Mouse (Mus musculus): ENCODE measurements around the gene Wdr75. TPM values are rescaled to one million over a fixed set of nuclear protein-coding genes. Genes with fewer than 3 reads are reported as not detected.

Wdr75 gene
- polyA plus RNA-seq, 1 experiment from 2014 or later: 70.4 TPM

- H3K9me3 ChIP-seq (replicated peaks): no peaks in the 10 kb centered on the region
- 78% methylated on average over 5 of the region's 5 CpGs for WGBS
Measured at GRCm38 (mm10) chr1:45860349-45860748, 65.4 kb downstream of the Wdr75 start.

GRCm38 (mm10) chr1:45861162-45861561 is 66.2 kb downstream of the Wdr75 start:
- H3K36me3 ChIP-seq (ENCODE audit: poor library complexity, severe bottlenecking): no peaks in the 10 kb centered on the region

More at GRCm38 (mm10) chr1:45860349-45860748, 65.4 kb downstream of the Wdr75 start:
- Histone ChIP-seq H3K4me2 (no peak overlapping the region), H3K4me1 (no peaks in the 10 kb centered on the region), H3K9ac (no peak overlapping the region), H3K27ac (no peak overlapping the region), H3K27me3 (no peaks in the 10 kb centered on the region), H3K36me3 (ENCODE audit: poor library complexity, severe bottlenecking) (no peaks in the 10 kb centered on the region), H3K4me3 (no peak overlapping the region)
- ATAC-seq: no peak

GRCm38 (mm10) chr1:45863641-45864040 is 68.7 kb downstream of the Wdr75 start:
- Histone ChIP-seq H3K4me2 (no peak overlapping the region), H3K9ac (no peak overlapping the region), H3K4me1 (no peaks in the 10 kb centered on the region), H3K4me3 (no peak overlapping the region), H3K27me3 (no peaks in the 10 kb centered on the region), H3K9me3 (replicated peaks) (no peaks in the 10 kb centered on the region), H3K27ac (no peak overlapping the region), H3K36me3 (ENCODE audit: poor library complexity, severe bottlenecking) (no peaks in the 10 kb centered on the region)
- 92% methylated on average over 3 of the region's 3 CpGs for WGBS
- ATAC-seq: no peak

More at GRCm38 (mm10) chr1:45861162-45861561, 66.2 kb downstream of the Wdr75 start:
- Histone ChIP-seq H3K27me3 (no peaks in the 10 kb centered on the region), H3K9me3 (replicated peaks) (no peaks in the 10 kb centered on the region), H3K9ac (no peak overlapping the region), H3K27ac (no peak overlapping the region), H3K4me3 (no peak overlapping the region), H3K4me1 (no peaks in the 10 kb centered on the region), H3K4me2 (no peak overlapping the region)
- no peak for ATAC-seq

DNA sequence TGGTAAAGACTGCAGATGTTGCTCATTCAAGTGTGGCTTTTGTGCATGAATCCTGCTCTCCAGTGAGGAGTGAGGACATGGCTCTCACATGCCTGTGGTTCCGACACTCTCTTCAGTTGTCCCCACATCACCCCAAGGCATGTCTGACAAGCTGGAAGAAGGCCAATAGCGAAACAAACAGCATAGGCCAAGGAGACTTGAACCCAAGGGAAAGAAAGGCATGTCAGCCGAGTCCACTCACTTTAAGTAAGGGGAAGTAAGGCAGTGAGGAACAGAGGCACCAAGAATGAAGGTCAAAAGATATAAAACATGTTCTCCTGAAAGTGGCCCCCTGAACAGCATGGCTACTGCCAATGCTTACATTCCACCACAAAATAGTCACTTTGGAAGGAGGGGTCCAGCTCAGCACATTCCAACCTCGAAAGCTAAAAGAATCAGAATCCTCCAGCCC is 69.6 kb downstream of the Wdr75 start:
- 64% methylated on average over 4 of the region's 4 CpGs for WGBS

DNA sequence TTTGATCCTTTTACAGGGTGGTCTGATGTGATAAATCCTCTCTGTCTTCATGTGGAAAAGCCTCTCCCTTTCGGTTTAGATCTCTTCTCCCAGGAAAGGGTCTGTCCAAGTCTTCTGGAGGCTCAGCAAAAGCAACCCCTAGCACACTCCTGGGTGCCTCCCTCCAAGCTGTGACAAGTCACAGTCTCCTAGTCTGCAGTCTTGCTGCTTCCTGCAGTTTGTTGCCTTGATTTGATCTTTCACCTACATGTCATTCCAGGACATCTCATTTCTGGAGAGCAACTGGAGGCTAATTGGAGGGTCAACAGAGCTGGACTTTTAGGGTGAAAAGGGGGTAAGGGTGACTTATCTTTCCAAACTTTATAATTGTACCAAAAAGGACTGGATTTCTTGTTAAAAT is 70.3 kb downstream of the Wdr75 start:
- 78% methylated on average over 1 of the region's 1 CpGs for WGBS

More for the DNA sequence above, 69.6 kb downstream of the Wdr75 start:
- H3K9ac ChIP-seq: no peak overlapping the region
- no peak for ATAC-seq
- no peak overlapping the region for H3K4me2 ChIP-seq
- no peaks in the 10 kb centered on the region for H3K27me3 ChIP-seq
- H3K9me3 ChIP-seq (replicated peaks): no peaks in the 10 kb centered on the region
- no peak overlapping the region for H3K27ac ChIP-seq
- no peaks in the 10 kb centered on the region for H3K4me1 ChIP-seq
- H3K4me3 ChIP-seq: no peak overlapping the region
- no peaks in the 10 kb centered on the region for H3K36me3 ChIP-seq (ENCODE audit: poor library complexity, severe bottlenecking)

DNA sequence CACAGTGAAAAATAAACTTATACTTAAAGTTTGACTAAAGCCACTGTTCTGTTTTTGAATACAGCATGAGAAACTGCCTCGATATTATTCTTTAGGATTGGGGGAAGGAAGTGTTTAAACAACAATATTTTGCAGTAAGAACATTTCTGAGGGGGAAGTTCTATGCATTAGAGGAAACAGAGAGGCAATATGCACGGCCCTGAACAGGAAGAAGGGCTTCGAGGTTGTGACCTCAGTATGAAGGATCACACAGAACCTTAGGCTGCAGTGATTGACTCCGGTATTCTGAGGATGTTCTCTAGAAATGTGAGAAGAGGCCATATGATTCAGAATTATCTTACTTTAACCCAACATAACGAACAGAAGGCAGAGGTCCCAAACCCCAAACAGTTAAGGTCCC is 70.8 kb downstream of the Wdr75 start:
- no peak overlapping the region for H3K4me2 ChIP-seq
- 81% methylated on average over 5 of the region's 5 CpGs for WGBS
- H3K27me3 ChIP-seq: no peaks in the 10 kb centered on the region
- no peak for ATAC-seq
- H3K4me1 ChIP-seq: no peaks in the 10 kb centered on the region
- H3K9me3 ChIP-seq (replicated peaks): no peaks in the 10 kb centered on the region
- H3K4me3 ChIP-seq: no peak overlapping the region
- no peaks in the 10 kb centered on the region for H3K36me3 ChIP-seq (ENCODE audit: poor library complexity, severe bottlenecking)
- no peak overlapping the region for H3K27ac ChIP-seq
- H3K9ac ChIP-seq: no peak overlapping the region

More for the DNA sequence above, 70.3 kb downstream of the Wdr75 start:
- H3K9ac ChIP-seq: no peak overlapping the region
- H3K4me2 ChIP-seq: no peak overlapping the region
- no peak overlapping the region for H3K4me3 ChIP-seq
- no peaks in the 10 kb centered on the region for H3K4me1 ChIP-seq
- no peaks in the 10 kb centered on the region for H3K27me3 ChIP-seq
- no peaks in the 10 kb centered on the region for H3K36me3 ChIP-seq (ENCODE audit: poor library complexity, severe bottlenecking)
- no peaks in the 10 kb centered on the region for H3K9me3 ChIP-seq (replicated peaks)
- no peak for ATAC-seq
- H3K27ac ChIP-seq: no peak overlapping the region

DNA sequence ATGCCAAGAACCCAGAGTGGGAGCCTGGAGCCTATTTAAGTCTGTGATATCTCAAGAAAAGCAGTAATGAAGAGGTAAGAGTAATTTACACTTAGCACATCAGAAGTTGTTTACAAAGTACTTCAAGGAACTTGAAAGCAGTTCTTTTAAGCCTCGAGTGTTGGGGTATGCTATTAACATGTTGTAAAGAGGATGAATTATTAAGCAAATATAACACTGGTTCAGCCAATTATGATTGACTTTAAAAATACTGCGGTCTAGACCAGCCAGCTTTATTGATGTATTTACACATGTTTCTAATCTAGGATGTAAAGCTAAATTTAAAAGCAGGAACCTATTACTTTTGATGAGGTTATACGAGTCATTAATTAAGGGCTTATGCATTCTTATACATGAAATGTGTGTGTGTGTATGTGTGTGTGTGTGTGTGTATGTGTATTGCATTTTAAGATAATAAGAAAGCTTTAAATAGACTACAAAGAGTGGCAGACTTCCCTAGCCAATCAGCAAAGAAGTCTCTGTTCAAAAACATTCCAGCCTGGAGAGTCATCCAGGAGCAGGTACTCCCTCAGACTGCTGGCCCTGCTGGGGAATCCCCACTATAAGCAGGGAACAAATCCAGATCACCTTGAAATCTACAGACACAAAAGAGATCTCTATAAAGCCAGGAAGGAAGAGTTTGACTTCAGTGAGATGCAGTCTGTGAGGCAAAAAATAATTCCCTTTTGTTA is 71.5 kb downstream of the Wdr75 start:
- Histone ChIP-seq H3K36me3 (ENCODE audit: poor library complexity, severe bottlenecking) (no peaks in the 10 kb centered on the region), H3K4me1 (no peaks in the 10 kb centered on the region), H3K9ac (no peak overlapping the region), H3K27me3 (no peaks in the 10 kb centered on the region), H3K4me3 (no peak overlapping the region), H3K4me2 (no peak overlapping the region), H3K9me3 (replicated peaks) (no peaks in the 10 kb centered on the region), H3K27ac (no peak overlapping the region)
- ATAC-seq: no peak
- 69% methylated on average over 3 of the region's 3 CpGs for WGBS

DNA sequence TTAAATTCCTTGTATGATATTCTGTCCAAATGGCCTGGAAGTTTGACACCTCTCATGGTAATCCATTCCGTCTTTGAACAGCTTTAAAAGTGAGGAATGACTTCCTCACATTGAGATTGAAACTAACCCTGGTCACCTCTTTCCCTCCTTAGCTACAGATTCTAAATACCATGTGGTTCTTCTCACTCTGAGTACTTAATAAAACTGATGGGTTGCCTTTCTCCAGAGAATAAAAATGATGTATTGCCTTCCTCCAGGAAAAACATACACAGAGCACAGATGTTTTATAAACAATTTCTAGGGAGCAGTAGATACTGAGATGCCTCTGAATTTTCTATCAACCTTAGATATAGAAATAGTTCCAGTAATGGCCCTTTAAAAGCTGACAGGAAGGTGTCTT is 73.1 kb downstream of the Wdr75 start:
- Histone ChIP-seq H3K4me2 (no peak overlapping the region), H3K9me3 (replicated peaks) (no peaks in the 10 kb centered on the region), H3K27ac (no peak overlapping the region), H3K4me1 (no peaks in the 10 kb centered on the region), H3K27me3 (no peaks in the 10 kb centered on the region), H3K36me3 (ENCODE audit: poor library complexity, severe bottlenecking) (no peaks in the 10 kb centered on the region), H3K9ac (no peak overlapping the region), H3K4me3 (no peak overlapping the region)
- 83% methylated on average over 1 of the region's 1 CpGs for WGBS
- ATAC-seq: no peak

- ATAC-seq: no peak
- 86% methylated on average over 3 of the region's 3 CpGs for WGBS
- Histone ChIP-seq H3K9me3 (replicated peaks) (no peaks in the 10 kb centered on the region), H3K4me2 (no peak overlapping the region), H3K4me1 (no peaks in the 10 kb centered on the region), H3K27me3 (no peaks in the 10 kb centered on the region), H3K36me3 (ENCODE audit: poor library complexity, severe bottlenecking) (no peaks in the 10 kb centered on the region), H3K9ac (no peak overlapping the region), H3K4me3 (no peak overlapping the region), H3K27ac (no peak overlapping the region)
Measured at GRCm38 (mm10) chr1:45868479-45869137, 73.6 kb downstream of the Wdr75 start.

Other genes starting within 250 kb of the Wdr75 start
- not detected in 2 replicates for gene Gm5269, start 95.1 kb downstream of the Wdr75 start, polyA plus RNA-seq (2015; fragmentation: Nextera tagmentation; extraction: Ambion mirVana)
- 17.8 and 22.1 TPM in 2 replicates for gene Slc40a1, start 131.4 kb downstream of the Wdr75 start, polyA plus RNA-seq (2015; fragmentation: Nextera tagmentation; extraction: Ambion mirVana)

Measured in forebrain, embryonic 13.5 days (tissue).